Comparison of ENCODE assay signal across 8 mouse cellular contexts in the genomic region with DNA sequence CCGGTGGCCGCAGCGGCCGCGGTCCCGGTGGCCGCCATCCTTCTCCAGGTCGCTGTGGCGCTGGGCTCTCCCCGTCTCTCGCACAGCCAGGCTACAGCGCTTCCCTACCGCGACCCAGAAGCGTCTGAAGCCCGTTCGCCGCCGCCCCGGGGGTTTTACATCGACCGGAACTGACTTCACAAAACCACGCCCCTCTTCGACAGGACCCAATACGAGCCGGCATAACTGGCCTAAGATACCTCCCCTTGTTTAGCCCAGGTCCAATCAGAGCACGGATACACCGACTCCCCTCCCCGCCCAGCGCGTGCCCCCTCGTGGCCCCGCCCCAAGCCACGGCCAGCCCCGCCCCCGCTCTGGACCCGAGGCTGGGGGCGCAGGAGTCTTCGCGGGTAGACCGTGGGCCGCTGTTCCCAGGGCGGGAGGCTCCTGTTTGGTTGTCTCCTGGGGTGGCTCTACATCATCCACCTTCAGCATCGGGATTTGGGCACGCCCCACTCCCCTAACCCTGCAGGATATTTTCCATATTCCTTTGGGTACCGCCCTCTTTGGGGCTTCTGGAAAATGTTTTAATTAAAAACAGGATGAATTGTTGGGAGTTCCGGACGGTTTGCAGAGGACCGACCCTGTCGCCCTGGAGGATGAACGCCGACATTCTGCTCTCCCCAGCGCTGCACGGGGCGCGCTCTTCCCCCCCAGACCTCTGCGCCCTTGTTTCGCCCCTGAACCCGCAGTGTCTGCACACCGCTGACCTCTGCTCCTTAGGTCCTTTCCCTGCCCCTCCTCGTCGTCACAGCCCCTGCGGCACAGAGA. TPM values are rescaled to one million over a fixed set of nuclear protein-coding genes. Genes with fewer than 3 reads are reported as not detected.
DNase-seq lines count a peak whose midpoint lies in the region; ATAC-seq and TF ChIP-seq lines count a peak whose summit lies in the region.

A gene (minus strand): TSS at position 126 of the 810 bp plus-strand sequence.

- no peaks in the 10 kb centered on the region for H3K36me3 ChIP-seq in forebrain, embryonic 10.5 days (replicated peaks)
- no peaks in the 10 kb centered on the region for H3K36me3 ChIP-seq in heart, embryonic 15.5 days
- no peaks in the 10 kb centered on the region for H3K36me3 ChIP-seq in liver, embryonic 14.5 days (replicated peaks; ENCODE audit: control insufficient read depth, insufficient read depth, low read depth)
- H3K36me3 ChIP-seq in neural tube, embryonic 11.5 days (ENCODE audit: control insufficient read depth, insufficient read depth, low read length), result no peaks in the 10 kb centered on the region
- no peaks in the 10 kb centered on the region for H3K36me3 ChIP-seq in stomach, postnatal 0 days (ENCODE audit: control insufficient read depth, insufficient read depth, low read length)

- H3K9me3 ChIP-seq in forebrain, embryonic 10.5 days, result no peaks in the 10 kb centered on the region
- H3K9me3 ChIP-seq in heart, embryonic 15.5 days (replicated peaks), result no peaks in the 10 kb centered on the region
- no peaks in the 10 kb centered on the region for H3K9me3 ChIP-seq in liver, embryonic 14.5 days (ENCODE audit: control insufficient read depth, low read length)
- no peaks in the 10 kb centered on the region for H3K9me3 ChIP-seq in neural tube, embryonic 11.5 days (ENCODE audit: control insufficient read depth, low read length)
- no peaks in the 10 kb centered on the region for H3K9me3 ChIP-seq in stomach, postnatal 0 days (ENCODE audit: control insufficient read depth, low read length)

- peak; percentile 89 to 93 for DNase-seq in CD8-positive naive resting alpha-beta T cell, adult 2 months (ENCODE audit: low read depth in 2 of 2, low spot score in 2 of 2)
- peak; percentile 93 for DNase-seq in c-Kit-positive CD71-negative TER-119-negative erythroid progenitor cells, embryonic 14.5 days (ENCODE audit: low read depth)
- DNase-seq in forebrain, embryonic 10.5 days (ENCODE audit: extremely low spot score, low spot score), result peak; percentile 97
- peak; percentile 99 for DNase-seq in kidney, postnatal 25 days
- peak; percentile 97 to 98 (median 97) for DNase-seq in liver, embryonic 14.5 days (ENCODE audit: low read depth in 3 of 3, low spot score in 3 of 3)
- DNase-seq in neural tube, embryonic 11.5 days (ENCODE audit: low spot score), result peak; percentile 97
- peak; percentile 97 for DNase-seq in stomach, postnatal 0 days (ENCODE audit: low spot score)

- peak; percentile 100 for ATAC-seq in heart, embryonic 15.5 days (replicated peaks; ENCODE audit: insufficient number of reproducible peaks, insufficient read depth, low FRiP score, low read depth)
- ATAC-seq in liver, embryonic 14.5 days (ENCODE audit: insufficient read depth), result peak; percentile 98
- peak; percentile 99 for ATAC-seq in neural tube, embryonic 11.5 days (ENCODE audit: insufficient read depth, low FRiP score, low TSS enrichment)
- peak; percentile 100 for ATAC-seq in stomach, postnatal 0 days (ENCODE audit: low FRiP score, low TSS enrichment)

- peak within 1 kb of the TSS; percentile 98 for H3K4me3 ChIP-seq in forebrain, embryonic 10.5 days
- peak within 1 kb of the TSS; percentile 98 for H3K4me3 ChIP-seq in heart, embryonic 15.5 days
- H3K4me3 ChIP-seq in liver, embryonic 14.5 days (ENCODE audit: insufficient read depth in 1 of 2, low read depth in 2 of 2, low read length in 2 of 2), result peak within 1 kb of the TSS; percentile 80 to 88
- peak within 1 kb of the TSS; percentile 99 for H3K4me3 ChIP-seq in neural tube, embryonic 11.5 days (ENCODE audit: low read depth, low read length)
- peak within 1 kb of the TSS; percentile 96 for H3K4me3 ChIP-seq in stomach, postnatal 0 days (ENCODE audit: low read depth, low read length)

- H3K4me2 ChIP-seq in heart, embryonic 15.5 days, result peak within 1 kb of the TSS; percentile 95
- H3K4me2 ChIP-seq in liver, embryonic 14.5 days (ENCODE audit: low read depth), result peak within 1 kb of the TSS; percentile 90
- H3K4me2 ChIP-seq in neural tube, embryonic 11.5 days (ENCODE audit: low read depth), result peak within 1 kb of the TSS; percentile 88
- H3K4me2 ChIP-seq in stomach, postnatal 0 days (replicated peaks; ENCODE audit: low read depth), result peak within 1 kb of the TSS; percentile 90

- H3K27me3 ChIP-seq in forebrain, embryonic 10.5 days (ENCODE audit: poor library complexity, severe bottlenecking), result no peaks in the 10 kb centered on the region
- H3K27me3 ChIP-seq in heart, embryonic 15.5 days, result no peaks in the 10 kb centered on the region
- H3K27me3 ChIP-seq in liver, embryonic 14.5 days (ENCODE audit: control insufficient read depth, insufficient read depth, low read length), result no peaks in the 10 kb centered on the region
- no peaks in the 10 kb centered on the region for H3K27me3 ChIP-seq in neural tube, embryonic 11.5 days (ENCODE audit: control insufficient read depth, insufficient read depth, low read length)
- H3K27me3 ChIP-seq in stomach, postnatal 0 days (ENCODE audit: control insufficient read depth, insufficient read depth, low read length), result no peaks in the 10 kb centered on the region

- TF ChIP-seq CTCF in liver, embryonic 14.5 days (IDR thresholded peaks at IDR 0.05; ENCODE audit: low read depth), result no peak; the same call in 1 of the 2 replicates
- no peak; the same call in none of the 2 replicates for TF ChIP-seq CTCF in stomach, postnatal 0 days (IDR thresholded peaks at IDR 0.05; ENCODE audit: low read depth)

- H3K4me1 ChIP-seq in forebrain, embryonic 10.5 days, result peaks cover 40% of the 10 kb centered on the region
- peaks cover 20% of the 10 kb centered on the region for H3K4me1 ChIP-seq in heart, embryonic 15.5 days (replicated peaks)
- H3K4me1 ChIP-seq in liver, embryonic 14.5 days (replicated peaks; ENCODE audit: control insufficient read depth in 2 of 2, insufficient read depth in 2 of 2, low read length in 1 of 2), result peaks cover 17 to 20% of the 10 kb centered on the region in 2 experiments
- H3K4me1 ChIP-seq in neural tube, embryonic 11.5 days (ENCODE audit: control insufficient read depth, insufficient read depth, low read length), result peaks cover 3% of the 10 kb centered on the region
- no peaks in the 10 kb centered on the region; the same call in 1 of the 2 replicates for H3K4me1 ChIP-seq in stomach, postnatal 0 days (replicated peaks; ENCODE audit: control insufficient read depth, insufficient read depth)

- TF ChIP-seq EP300 in liver, embryonic 14.5 days (IDR thresholded peaks at IDR 0.05; ENCODE audit: low read depth), result 0 out of 2 replicates have a peak, but pooled peaks have one; percentile 21
- no peak for TF ChIP-seq EP300 in stomach, postnatal 0 days (optimal IDR thresholded peaks at IDR 0.05)

- H3K27ac ChIP-seq in forebrain, embryonic 10.5 days, result peak within 1 kb of the TSS; percentile 91
- H3K27ac ChIP-seq in heart, embryonic 15.5 days, result peak within 1 kb of the TSS; percentile 96
- H3K27ac ChIP-seq in liver, embryonic 14.5 days, result peak within 1 kb of the TSS; percentile 70
- H3K27ac ChIP-seq in neural tube, embryonic 11.5 days (ENCODE audit: low read depth, low read length), result peak within 1 kb of the TSS; percentile 97
- H3K27ac ChIP-seq in stomach, postnatal 0 days (replicated peaks), result peak within 1 kb of the TSS; percentile 95

- WGBS in forebrain, embryonic 10.5 days, result 0% methylated on average over 63 of the region's 63 CpGs
- WGBS in heart, embryonic 15.5 days, result under 1% methylated on average over 63 of the region's 63 CpGs
- 1% methylated on average over 58 of the region's 63 CpGs for WGBS in liver, embryonic 14.5 days (ENCODE audit: insufficient replicate concordance)
- WGBS in neural tube, embryonic 11.5 days, result under 1% methylated on average over 63 of the region's 63 CpGs
- under 1% methylated on average over 60 of the region's 63 CpGs for WGBS in stomach, postnatal 0 days

- H3K9ac ChIP-seq in heart, embryonic 15.5 days, result peak within 1 kb of the TSS; percentile 95
- H3K9ac ChIP-seq in liver, embryonic 14.5 days (replicated peaks), result peak within 1 kb of the TSS; percentile 82
- peak within 1 kb of the TSS; percentile 90 for H3K9ac ChIP-seq in neural tube, embryonic 11.5 days (ENCODE audit: low read length)
- H3K9ac ChIP-seq in stomach, postnatal 0 days (ENCODE audit: low read length), result peak within 1 kb of the TSS; percentile 89

RNA-seq across cellular contexts. Expression of the gene that starts here (rescaled TPM):
- 206 and 216 TPM in 2 replicates for polyA plus RNA-seq in forebrain, embryonic 10.5 days (2016; fragmentation: Nextera tagmentation; extraction: Ambion mirVana)
- polyA plus RNA-seq in heart, embryonic 15.5 days (2015; fragmentation: Nextera tagmentation; extraction: Ambion mirVana), result 327 and 380 TPM in 2 replicates
- 111 and 120 TPM in 2 replicates for polyA plus RNA-seq in liver, embryonic 14.5 days (2012; rRNA removed)
- 163 and 182 TPM in 2 replicates for polyA plus RNA-seq in liver, embryonic 14.5 days (2014; fragmentation: Nextera tagmentation; extraction: Ambion mirVana)
- polyA plus RNA-seq in neural tube, embryonic 11.5 days (2014; fragmentation: Nextera tagmentation; extraction: Ambion mirVana), result 293 and 318 TPM in 2 replicates
- 187 and 200 TPM in 2 replicates for polyA plus RNA-seq in stomach, postnatal 0 days (2015; fragmentation: Nextera tagmentation; extraction: Ambion mirVana)

Comparison
In these comparisons a context has a peak if more than half of its experiments do, and no peak if none do; other contexts are left out.
1. Peak in every context shown above with its lines: DNase-seq, ATAC-seq, H3K4me3 ChIP-seq and H3K27ac ChIP-seq.